Mouse (Mus musculus) lung, embryonic 16.5 days (tissue): ENCODE data around the gene Gm3336. TPM values are rescaled to one million over a fixed set of nuclear protein-coding genes. Genes with fewer than 3 reads are reported as not detected.

ENCODE experiments used
- ATAC-seq: fragments of 200-750 bp; cut with Nextera tagmentation; 2 replicates; pipeline ENCODE4 v1.8.0; 2017; ENCODE audit warnings: low read depth, mild to moderate bottlenecking, moderate library complexity
- H3K27ac ChIP-seq: fragments of 300-500 bp; sonication (generic); 2 replicates; pipeline ENCODE4 v1.5.1; 2014; ENCODE audit warnings: mild to moderate bottlenecking, control low read depth, low read length
- H3K27me3 ChIP-seq: fragments of 300-500 bp; sonication (generic); 2 replicates; pipeline ENCODE4 v1.6.1; 2014; ENCODE audit warnings: low read depth, low read length, mixed read lengths; ENCODE audit not compliant: control insufficient read depth, insufficient read depth
- H3K36me3 ChIP-seq: fragments of 300-500 bp; sonication (generic); 2 replicates; pipeline ENCODE4 v1.6.1; 2014; ENCODE audit warnings: low read length; ENCODE audit not compliant: control insufficient read depth, insufficient read depth
- H3K4me1 ChIP-seq: fragments of 300-500 bp; sonication (generic); replicated peaks from 2 replicates; pipeline ENCODE4 v1.6.1; 2014; ENCODE audit warnings: low read length, mixed read lengths; ENCODE audit not compliant: control insufficient read depth, insufficient read depth
- H3K4me2 ChIP-seq: fragments of 300-500 bp; sonication (generic); 2 replicates; pipeline ENCODE4 v1.6.1; 2014; ENCODE audit warnings: low read depth, low read length, control low read depth
- H3K4me3 ChIP-seq: fragments of 300-500 bp; sonication (generic); 2 replicates; pipeline ENCODE4 v1.5.1; 2014; ENCODE audit warnings: mild to moderate bottlenecking, low read length, control low read depth
- H3K9ac ChIP-seq: fragments of 300-500 bp; sonication (generic); 2 replicates; pipeline ENCODE4 v1.6.1; 2014; ENCODE audit warnings: low read length, control low read depth
- H3K9me3 ChIP-seq: fragments of 300-500 bp; sonication (generic); 2 replicates; pipeline ENCODE4 v1.6.1; 2016; ENCODE audit warnings: low read length; ENCODE audit not compliant: control insufficient read depth
- WGBS: fragments of 180-500 bp; shearing (Covaris S2); extraction: QIAGEN DNeasy Blood & Tissue Kit; methylation state at CpG from one replicate; pipeline ENCODE4 v1.1.7; 2014; 5-methylcytosine and 5-hydroxymethylcytosine counted together
- polyA plus RNA-seq: library from polyadenylated mRNA; unstranded; fragments of >200 nt; fragmentation: Nextera tagmentation; extraction: Ambion mirVana; gene quantifications from 2 replicates; pipeline ENCODE4 v1.2.1, GENCODE M21; 2015

Gm3336 gene
- polyA plus RNA-seq, 1 experiment from 2014 or later: not detected

DNA sequence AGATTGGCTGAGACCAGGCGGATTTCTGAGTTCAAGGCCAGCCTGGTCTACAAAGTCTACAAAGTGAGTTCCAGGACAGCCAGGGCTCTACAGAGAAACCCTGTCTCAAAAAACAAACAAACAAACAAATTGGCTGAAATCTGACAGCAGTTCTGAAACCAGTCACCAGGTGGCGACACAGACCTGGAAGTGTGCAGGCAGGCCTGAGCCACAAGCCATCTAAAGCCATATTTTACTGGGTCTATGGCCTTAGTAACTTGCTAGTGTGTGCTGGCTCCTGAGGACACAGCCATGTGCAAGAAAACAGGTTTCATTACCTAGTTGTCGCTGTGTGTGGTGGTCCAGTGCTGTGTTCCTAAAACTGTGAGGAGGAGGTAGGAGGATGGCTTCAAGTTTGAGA, 2.4 kb downstream of the Gm3336 start:
- Histone ChIP-seq H3K27me3 (peaks cover 3% of the 10 kb centered on the region; the same call in 1 of the 2 replicates), H3K4me3 (no peak overlapping the region), H3K9ac (no peak overlapping the region), H3K4me1 (no peaks in the 10 kb centered on the region; the same call in 1 of the 2 replicates), H3K4me2 (no peak overlapping the region), H3K27ac (no peak overlapping the region), H3K9me3 (no peaks in the 10 kb centered on the region), H3K36me3 (no peaks in the 10 kb centered on the region)
- 0 out of 2 replicates have a peak, but pooled peaks have one; percentile 24 for ATAC-seq
- WGBS: 4% methylated on average over 3 of the region's 3 CpGs

GRCm38 (mm10) chr8:70721601-70722000, 3.3 kb downstream of the Gm3336 start:
- peaks cover 7% of the 10 kb centered on the region; the same call in 1 of the 2 replicates for H3K27me3 ChIP-seq
- no peak overlapping the region for H3K27ac ChIP-seq
- no peak for ATAC-seq
- no peak overlapping the region for H3K9ac ChIP-seq
- WGBS: 78% methylated on average over 8 of the region's 8 CpGs
- no peak overlapping the region for H3K4me3 ChIP-seq
- H3K9me3 ChIP-seq: no peaks in the 10 kb centered on the region
- no peaks in the 10 kb centered on the region; the same call in 1 of the 2 replicates for H3K4me1 ChIP-seq
- H3K4me2 ChIP-seq: no peak overlapping the region
- no peaks in the 10 kb centered on the region for H3K36me3 ChIP-seq

- no peak within 1 kb of the TSS for H3K4me2 ChIP-seq
- no peaks in the 10 kb centered on the region; the same call in 1 of the 2 replicates for H3K4me1 ChIP-seq
- H3K9ac ChIP-seq: no peak within 1 kb of the TSS
- no peaks in the 10 kb centered on the region for H3K36me3 ChIP-seq
- H3K4me3 ChIP-seq: no peak within 1 kb of the TSS
- H3K9me3 ChIP-seq: no peaks in the 10 kb centered on the region
- ATAC-seq: peak; percentile 34; the same call in 1 of the 2 replicates
- 37% methylated on average over 7 of the region's 7 CpGs for WGBS
- peaks cover 11% of the 10 kb centered on the region; the same call in 1 of the 2 replicates for H3K27me3 ChIP-seq
- no peak within 1 kb of the TSS for H3K27ac ChIP-seq
Measured at GRCm38 (mm10) chr8:70723486-70724210, 5.3 kb downstream of the Gm3336 start, which contains the start of gene Pde4c. TSS of gene Pde4c (plus strand) at chr8:70723720.

DNA sequence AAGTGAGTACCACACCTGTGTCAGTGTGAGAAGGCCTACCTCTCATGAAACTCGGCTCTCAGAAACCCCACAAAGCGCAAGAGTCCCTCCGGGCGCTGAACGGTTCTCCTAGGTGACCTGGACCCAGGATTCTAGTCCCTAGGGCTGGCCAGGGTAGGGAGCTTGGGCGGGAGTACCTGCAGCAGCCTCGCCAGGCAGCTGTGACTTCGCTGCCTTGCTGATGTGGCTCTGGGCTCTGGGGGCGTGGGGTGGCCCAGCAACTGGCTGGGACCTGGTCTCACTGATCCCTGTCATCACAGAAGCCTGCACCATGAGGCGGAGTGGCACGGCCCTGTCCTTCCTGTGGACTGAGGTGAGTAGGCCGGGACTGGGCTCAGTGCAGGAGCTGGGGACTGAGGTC, 5.9 kb downstream of the Gm3336 start:
- Histone ChIP-seq H3K27ac (no peak overlapping the region), H3K4me1 (no peaks in the 10 kb centered on the region; the same call in 1 of the 2 replicates), H3K9me3 (no peaks in the 10 kb centered on the region), H3K27me3 (peaks cover 16% of the 10 kb centered on the region), H3K4me3 (no peak overlapping the region), H3K4me2 (no peak overlapping the region), H3K9ac (no peak overlapping the region), H3K36me3 (no peaks in the 10 kb centered on the region)
- ATAC-seq: no peak
- 67% methylated on average over 12 of the region's 12 CpGs for WGBS

GRCm38 (mm10) chr8:70725792-70726447, 7.6 kb downstream of the Gm3336 start:
- ATAC-seq: no peak
- Histone ChIP-seq H3K4me2 (no peak overlapping the region), H3K9ac (no peak overlapping the region), H3K36me3 (no peaks in the 10 kb centered on the region), H3K4me1 (peaks cover 4% of the 10 kb centered on the region; the same call in 1 of the 2 replicates), H3K27me3 (peaks cover 23% of the 10 kb centered on the region), H3K4me3 (no peak overlapping the region), H3K9me3 (no peaks in the 10 kb centered on the region), H3K27ac (no peak overlapping the region)
- WGBS: 21% methylated on average over 14 of the region's 14 CpGs

DNA sequence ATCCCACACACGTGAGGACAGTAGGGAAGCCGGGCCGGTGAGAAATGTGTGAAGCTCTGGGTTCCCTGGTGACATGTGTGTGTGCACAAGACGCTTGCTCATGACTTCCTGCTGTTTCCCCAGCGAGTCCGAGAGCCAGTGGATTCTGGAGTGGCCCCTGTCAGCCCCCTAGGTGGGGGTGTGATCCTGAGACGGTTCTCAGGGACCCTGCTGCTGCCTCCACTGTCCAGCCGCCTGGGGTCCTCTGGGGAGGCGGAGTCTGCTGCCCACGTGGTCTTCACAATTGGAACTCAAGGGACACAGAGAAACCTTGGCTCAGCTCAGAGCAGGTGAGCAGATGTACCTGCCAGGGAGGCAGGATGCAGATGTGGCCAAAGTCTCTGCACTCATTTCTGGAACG, 8.4 kb downstream of the Gm3336 start:
- Histone ChIP-seq H3K27ac (no peak overlapping the region), H3K27me3 (peaks cover 23% of the 10 kb centered on the region), H3K9me3 (no peaks in the 10 kb centered on the region), H3K4me1 (peaks cover 4% of the 10 kb centered on the region; the same call in 1 of the 2 replicates), H3K4me3 (no peak overlapping the region), H3K4me2 (no peak overlapping the region), H3K36me3 (no peaks in the 10 kb centered on the region), H3K9ac (no peak overlapping the region)
- ATAC-seq: no peak
- WGBS: 35% methylated on average over 11 of the region's 11 CpGs

GRCm38 (mm10) chr8:70729808-70730475, 11.6 kb downstream of the Gm3336 start:
- ATAC-seq: peak; percentile 36; the same call in 1 of the 2 replicates
- peak overlapping the region; percentile 41 for H3K4me3 ChIP-seq
- peak overlapping the region; percentile 55 for H3K9ac ChIP-seq
- H3K4me2 ChIP-seq: peak overlapping the region; percentile 57
- WGBS: 2% methylated on average over 34 of the region's 34 CpGs
- no peaks in the 10 kb centered on the region for H3K9me3 ChIP-seq
- peaks cover 23% of the 10 kb centered on the region for H3K27me3 ChIP-seq
- H3K36me3 ChIP-seq: no peaks in the 10 kb centered on the region
- H3K4me1 ChIP-seq: peaks cover 4% of the 10 kb centered on the region; the same call in 1 of the 2 replicates
- H3K27ac ChIP-seq: no peak overlapping the region

- WGBS: 75% methylated on average over 4 of the region's 4 CpGs
- H3K9ac ChIP-seq: no peak overlapping the region
- H3K4me1 ChIP-seq: peaks cover 4% of the 10 kb centered on the region; the same call in 1 of the 2 replicates
- ATAC-seq: no peak
- H3K36me3 ChIP-seq: no peaks in the 10 kb centered on the region
- H3K4me3 ChIP-seq: no peak overlapping the region
- H3K9me3 ChIP-seq: no peaks in the 10 kb centered on the region
- H3K27me3 ChIP-seq: peaks cover 23% of the 10 kb centered on the region
- no peak overlapping the region for H3K27ac ChIP-seq
- no peak overlapping the region for H3K4me2 ChIP-seq
Measured at GRCm38 (mm10) chr8:70730956-70731355, 12.6 kb downstream of the Gm3336 start.

DNA sequence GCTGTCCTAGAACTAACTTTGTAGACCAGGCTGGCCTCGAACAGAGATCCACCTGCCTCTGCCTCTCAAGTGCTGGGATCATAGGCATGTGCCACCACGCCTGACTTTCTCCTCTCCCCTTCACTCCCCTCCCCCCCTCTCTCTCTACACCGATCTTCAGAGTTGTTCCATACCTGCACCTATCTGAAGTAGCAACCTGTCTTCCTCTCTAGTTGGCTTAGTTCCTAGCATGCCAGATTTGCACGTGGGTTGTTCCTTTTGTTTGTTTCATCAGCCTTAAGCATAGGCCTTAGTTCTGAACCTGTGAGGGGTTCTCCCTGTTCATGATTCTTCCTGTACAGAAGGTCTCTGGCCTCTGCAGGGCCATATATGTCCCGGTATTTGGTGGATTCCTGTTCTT, 19.4 kb downstream of the Gm3336 start:
- 48% methylated on average over 5 of the region's 5 CpGs for WGBS
- Histone ChIP-seq H3K27me3 (peaks cover 13% of the 10 kb centered on the region), H3K9me3 (no peaks in the 10 kb centered on the region), H3K4me2 (no peak overlapping the region), H3K4me1 (no peaks in the 10 kb centered on the region), H3K9ac (no peak overlapping the region), H3K36me3 (no peaks in the 10 kb centered on the region), H3K27ac (no peak overlapping the region), H3K4me3 (no peak overlapping the region)
- ATAC-seq: no peak
